ENCODE assay signal across 8 mouse cellular contexts in the genomic region with DNA sequence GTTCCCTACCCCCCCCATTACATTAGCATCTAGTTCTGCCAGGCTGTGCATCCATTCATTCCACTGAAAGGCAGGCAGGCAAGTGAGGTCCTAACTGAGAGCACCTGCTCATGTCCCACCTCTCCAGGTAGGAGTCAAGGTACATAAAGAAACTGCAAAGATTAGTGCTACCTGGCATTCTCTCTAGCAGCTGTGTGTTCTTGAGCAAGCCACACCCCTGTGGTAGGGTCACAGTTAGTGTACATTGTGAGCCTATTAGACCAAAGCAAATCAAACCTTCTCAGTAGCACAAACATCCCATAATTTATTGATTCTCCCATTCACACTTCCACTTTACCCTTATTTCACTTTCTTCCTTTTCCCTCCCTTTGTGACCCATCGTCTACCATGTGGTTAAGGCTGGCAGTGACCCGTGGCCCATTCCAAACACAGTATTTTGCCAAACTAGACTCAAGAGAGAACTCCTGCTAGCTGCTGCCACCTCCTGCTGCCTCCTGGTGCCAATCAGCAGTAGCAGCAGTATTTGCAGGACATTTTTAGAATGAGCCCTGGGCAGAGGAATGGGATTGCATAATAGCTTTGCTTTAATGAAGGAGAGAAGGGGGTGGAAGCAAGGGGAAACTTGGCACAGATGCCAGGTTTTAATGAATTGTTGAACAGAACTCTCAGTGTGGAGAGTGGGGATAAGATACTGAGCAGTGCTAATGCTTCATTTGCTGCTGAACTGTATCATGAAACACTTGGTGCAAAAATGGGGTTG.
DNase-seq lines count a peak whose midpoint lies in the region; ATAC-seq and TF ChIP-seq lines count a peak whose summit lies in the region.
"Had no signal": no experiment of that assay in that cellular context is flagged by ENCODE, and none has a peak within 500 bp of the region (broad histone marks: within the 10 kb centered on the region; RNA-seq: fewer than 3 reads in every experiment).

No protein-coding gene starts in this region.

- H3K27ac ChIP-seq in neural tube, embryonic 13.5 days (replicated peaks): no peak overlapping the region
- no peak overlapping the region for H3K27ac ChIP-seq in lung, postnatal 0 days (ENCODE audit: low read length)

- no peaks in the 10 kb centered on the region for H3K4me1 ChIP-seq in neural tube, embryonic 13.5 days (replicated peaks)
- no peaks in the 10 kb centered on the region for H3K4me1 ChIP-seq in lung, postnatal 0 days (ENCODE audit: insufficient read depth, low read depth, low read length)

- H3K36me3 ChIP-seq in neural tube, embryonic 13.5 days: no peaks in the 10 kb centered on the region
- H3K36me3 ChIP-seq in lung, postnatal 0 days (ENCODE audit: insufficient read depth, low read length): no peaks in the 10 kb centered on the region

- H3K9ac ChIP-seq in neural tube, embryonic 13.5 days: no peak overlapping the region
- no peak overlapping the region for H3K9ac ChIP-seq in lung, postnatal 0 days (replicated peaks; ENCODE audit: low read depth)
- H3K9ac ChIP-seq: liver, postnatal 0 days had no signal

- TF ChIP-seq EP300 in lung, postnatal 0 days (IDR thresholded peaks at IDR 0.05): no peak

- no peaks in the 10 kb centered on the region for H3K27me3 ChIP-seq in neural tube, embryonic 13.5 days
- no peaks in the 10 kb centered on the region for H3K27me3 ChIP-seq in lung, postnatal 0 days (replicated peaks; ENCODE audit: insufficient read depth, low read length)

- no peak for DNase-seq in neural tube, embryonic 10.5 days (ENCODE audit: extremely low spot score, low spot score)
- DNase-seq in frontal cortex, postnatal 14 days (ENCODE audit: low spot score in 2 of 2): peak; percentile 26 to 41
- peak; percentile 17 to 83 for DNase-seq in left cerebral cortex, adult 8-10 months (ENCODE audit: low spot score in 2 of 2)
- DNase-seq in thymus, postnatal 25 days: no peak
- DNase-seq in spleen, adult 12 weeks (ENCODE audit: low spot score): no peak
- DNase-seq in lung, postnatal 0 days (ENCODE audit: low spot score): no peak
- DNase-seq: liver, postnatal 0 days had no signal

- 48% methylated on average over 2 of the region's 2 CpGs for WGBS in neural tube, embryonic 13.5 days
- 53% methylated on average over 2 of the region's 2 CpGs for WGBS in lung, postnatal 0 days

- ATAC-seq in neural tube, embryonic 13.5 days (ENCODE audit: low read depth): peak; percentile 89
- ATAC-seq in lung, postnatal 0 days: no peak
- ATAC-seq: liver, postnatal 0 days had no signal

- H3K9me3 ChIP-seq in neural tube, embryonic 13.5 days: no peaks in the 10 kb centered on the region
- no peaks in the 10 kb centered on the region for H3K9me3 ChIP-seq in lung, postnatal 0 days (ENCODE audit: low read length)

- no peak overlapping the region for H3K4me3 ChIP-seq in neural tube, embryonic 13.5 days
- H3K4me3 ChIP-seq in lung, postnatal 0 days (ENCODE audit: low read depth, low read length): no peak overlapping the region

- H3K4me2 ChIP-seq in neural tube, embryonic 13.5 days: no peak overlapping the region
- no peak overlapping the region for H3K4me2 ChIP-seq in lung, postnatal 0 days (replicated peaks; ENCODE audit: low read depth, low read length)

- TF ChIP-seq CTCF in lung, postnatal 0 days (IDR thresholded peaks at IDR 0.05): no peak

Comparison
In these comparisons a context has a peak if more than half of its experiments do, and no peak if none do; other contexts are left out.
1. DNase-seq: peak in frontal cortex, postnatal 14 days (2 of 2) and left cerebral cortex, adult 8-10 months (2 of 2); none in neural tube, embryonic 10.5 days (single experiment), thymus, postnatal 25 days (single experiment), spleen, adult 12 weeks (single experiment) and lung, postnatal 0 days (single experiment).